Mouse (Mus musculus): Measurements from ENCODE around the gene Efna3. TPM values are rescaled to one million over a fixed set of nuclear protein-coding genes. Genes with fewer than 3 reads are reported as not detected.

Efna3 gene
- polyA plus RNA-seq, 1 experiment from 2014 or later: 7.1 TPM

GRCm38 (mm10) chr3:89331561-89331960, 8.8 kb upstream of the Efna3 start:
- H3K4me2 ChIP-seq (ENCODE audit: low read depth, low read length): no peak overlapping the region
- H3K27me3 ChIP-seq (ENCODE audit: control insufficient read depth, insufficient read depth, low read depth, low read length): no peaks in the 10 kb centered on the region
- H3K4me3 ChIP-seq (ENCODE audit: low read length): no peak overlapping the region
- H3K4me1 ChIP-seq (replicated peaks; ENCODE audit: control insufficient read depth, insufficient read depth, low read length): peaks cover 18% of the 10 kb centered on the region
- no peak overlapping the region for H3K9ac ChIP-seq (ENCODE audit: low read length)
- no peak for ATAC-seq (ENCODE audit: low read depth)
- peaks cover 9% of the 10 kb centered on the region for H3K36me3 ChIP-seq (ENCODE audit: control insufficient read depth, insufficient read depth, low read length)
- WGBS: 67% methylated on average over 13 of the region's 13 CpGs
- no peak overlapping the region for H3K27ac ChIP-seq (ENCODE audit: low read length)
- H3K9me3 ChIP-seq (ENCODE audit: control insufficient read depth, low read length): no peaks in the 10 kb centered on the region

- Histone ChIP-seq H3K4me3 (ENCODE audit: low read length) (no peak overlapping the region), H3K27ac (ENCODE audit: low read length) (no peak overlapping the region), H3K9me3 (ENCODE audit: control insufficient read depth, low read length) (no peaks in the 10 kb centered on the region), H3K9ac (ENCODE audit: low read length) (no peak overlapping the region), H3K4me1 (replicated peaks; ENCODE audit: control insufficient read depth, insufficient read depth, low read length) (peaks cover 11% of the 10 kb centered on the region), H3K36me3 (ENCODE audit: control insufficient read depth, insufficient read depth, low read length) (peaks cover 9% of the 10 kb centered on the region), H3K27me3 (ENCODE audit: control insufficient read depth, insufficient read depth, low read depth, low read length) (no peaks in the 10 kb centered on the region), H3K4me2 (ENCODE audit: low read depth, low read length) (no peak overlapping the region)
- WGBS: 26% methylated on average over 10 of the region's 10 CpGs
- ATAC-seq (ENCODE audit: low read depth): no peak
Observed at GRCm38 (mm10) chr3:89330948-89331347, 8.2 kb upstream of the Efna3 start.

- Histone ChIP-seq H3K27ac (ENCODE audit: low read length) (no peak overlapping the region), H3K4me1 (replicated peaks; ENCODE audit: control insufficient read depth, insufficient read depth, low read length) (peaks cover 10% of the 10 kb centered on the region)
Observed at GRCm38 (mm10) chr3:89330346-89330745, 7.6 kb upstream of the Efna3 start.

GRCm38 (mm10) chr3:89328623-89329022, 5.9 kb upstream of the Efna3 start:
- no peak overlapping the region for H3K27ac ChIP-seq (ENCODE audit: low read length)
- no peaks in the 10 kb centered on the region for H3K9me3 ChIP-seq (ENCODE audit: control insufficient read depth, low read length)
- peaks cover 10% of the 10 kb centered on the region for H3K4me1 ChIP-seq (replicated peaks; ENCODE audit: control insufficient read depth, insufficient read depth, low read length)
- no peak overlapping the region for H3K9ac ChIP-seq (ENCODE audit: low read length)
- peaks cover 5% of the 10 kb centered on the region for H3K36me3 ChIP-seq (ENCODE audit: control insufficient read depth, insufficient read depth, low read length)
- no peak overlapping the region for H3K4me3 ChIP-seq (ENCODE audit: low read length)
- H3K4me2 ChIP-seq (ENCODE audit: low read depth, low read length): no peak overlapping the region
- 22% methylated on average over 4 of the region's 4 CpGs for WGBS
- no peaks in the 10 kb centered on the region for H3K27me3 ChIP-seq (ENCODE audit: control insufficient read depth, insufficient read depth, low read depth, low read length)
- ATAC-seq (ENCODE audit: low read depth): peak; percentile 25; the same call in 1 of the 2 replicates

More at GRCm38 (mm10) chr3:89330346-89330745, 7.6 kb upstream of the Efna3 start:
- H3K4me3 ChIP-seq (ENCODE audit: low read length): no peak overlapping the region
- no peaks in the 10 kb centered on the region for H3K27me3 ChIP-seq (ENCODE audit: control insufficient read depth, insufficient read depth, low read depth, low read length)
- WGBS: 47% methylated on average over 3 of the region's 3 CpGs
- H3K4me2 ChIP-seq (ENCODE audit: low read depth, low read length): no peak overlapping the region
- no peak overlapping the region for H3K9ac ChIP-seq (ENCODE audit: low read length)
- no peak for ATAC-seq (ENCODE audit: low read depth)
- no peaks in the 10 kb centered on the region for H3K9me3 ChIP-seq (ENCODE audit: control insufficient read depth, low read length)
- H3K36me3 ChIP-seq (ENCODE audit: control insufficient read depth, insufficient read depth, low read length): peaks cover 9% of the 10 kb centered on the region

GRCm38 (mm10) chr3:89327371-89327870, 4.7 kb upstream of the Efna3 start:
- ATAC-seq (ENCODE audit: low read depth): no peak
- Histone ChIP-seq H3K27ac (ENCODE audit: low read length) (no peak overlapping the region), H3K4me2 (ENCODE audit: low read depth, low read length) (no peak overlapping the region), H3K9me3 (ENCODE audit: control insufficient read depth, low read length) (no peaks in the 10 kb centered on the region), H3K9ac (ENCODE audit: low read length) (no peak overlapping the region), H3K4me1 (replicated peaks; ENCODE audit: control insufficient read depth, insufficient read depth, low read length) (peaks cover 7% of the 10 kb centered on the region), H3K27me3 (ENCODE audit: control insufficient read depth, insufficient read depth, low read depth, low read length) (no peaks in the 10 kb centered on the region), H3K4me3 (ENCODE audit: low read length) (no peak overlapping the region), H3K36me3 (ENCODE audit: control insufficient read depth, insufficient read depth, low read length) (no peaks in the 10 kb centered on the region)
- 38% methylated on average over 9 of the region's 9 CpGs for WGBS

GRCm38 (mm10) chr3:89325882-89326281, 3.1 kb upstream of the Efna3 start:
- Histone ChIP-seq H3K4me3 (ENCODE audit: low read length) (no peak overlapping the region), H3K4me1 (replicated peaks; ENCODE audit: control insufficient read depth, insufficient read depth, low read length) (peaks cover 22% of the 10 kb centered on the region), H3K9ac (ENCODE audit: low read length) (no peak overlapping the region), H3K27ac (ENCODE audit: low read length) (no peak overlapping the region), H3K9me3 (ENCODE audit: control insufficient read depth, low read length) (no peaks in the 10 kb centered on the region), H3K36me3 (ENCODE audit: control insufficient read depth, insufficient read depth, low read length) (no peaks in the 10 kb centered on the region), H3K27me3 (ENCODE audit: control insufficient read depth, insufficient read depth, low read depth, low read length) (peaks cover 9% of the 10 kb centered on the region), H3K4me2 (ENCODE audit: low read depth, low read length) (no peak overlapping the region)
- ATAC-seq (ENCODE audit: low read depth): no peak
- WGBS: 94% methylated on average over 8 of the region's 8 CpGs

GRCm38 (mm10) chr3:89322131-89322500, 649 bp downstream of the Efna3 start:
- 2% methylated on average over 14 of the region's 14 CpGs for WGBS
- Histone ChIP-seq H3K36me3 (ENCODE audit: control insufficient read depth, insufficient read depth, low read length) (no peaks in the 10 kb centered on the region), H3K27me3 (ENCODE audit: control insufficient read depth, insufficient read depth, low read depth, low read length) (peaks cover 39% of the 10 kb centered on the region)

GRCm38 (mm10) chr3:89321183-89322130, 1.3 kb downstream of the Efna3 start:
- Histone ChIP-seq H3K4me2 (ENCODE audit: low read depth, low read length) (peak overlapping the region; percentile 92), H3K9me3 (ENCODE audit: control insufficient read depth, low read length) (no peaks in the 10 kb centered on the region), H3K4me3 (ENCODE audit: low read length) (peak overlapping the region; percentile 56), H3K4me1 (replicated peaks; ENCODE audit: control insufficient read depth, insufficient read depth, low read length) (peaks cover 34% of the 10 kb centered on the region), H3K9ac (ENCODE audit: low read length) (peak overlapping the region; percentile 60), H3K36me3 (ENCODE audit: control insufficient read depth, insufficient read depth, low read length) (no peaks in the 10 kb centered on the region), H3K27ac (ENCODE audit: low read length) (no peak overlapping the region), H3K27me3 (ENCODE audit: control insufficient read depth, insufficient read depth, low read depth, low read length) (peaks cover 39% of the 10 kb centered on the region)
- no peak for ATAC-seq (ENCODE audit: low read depth)
- WGBS: under 1% methylated on average over 57 of the region's 66 CpGs

More at GRCm38 (mm10) chr3:89322131-89322500, 649 bp downstream of the Efna3 start:
- no peaks in the 10 kb centered on the region for H3K9me3 ChIP-seq (ENCODE audit: control insufficient read depth, low read length)
- peak overlapping the region; percentile 60 for H3K9ac ChIP-seq (ENCODE audit: low read length)
- no peak overlapping the region for H3K27ac ChIP-seq (ENCODE audit: low read length)
- peaks cover 34% of the 10 kb centered on the region for H3K4me1 ChIP-seq (replicated peaks; ENCODE audit: control insufficient read depth, insufficient read depth, low read length)
- H3K4me3 ChIP-seq (ENCODE audit: low read length): peak overlapping the region; percentile 56
- H3K4me2 ChIP-seq (ENCODE audit: low read depth, low read length): peak overlapping the region; percentile 92
- 0 out of 2 replicates have a peak, but pooled peaks have one; percentile 1 for ATAC-seq (ENCODE audit: low read depth)

- H3K27ac ChIP-seq (ENCODE audit: low read length): no peak overlapping the region
- no peaks in the 10 kb centered on the region for H3K36me3 ChIP-seq (ENCODE audit: control insufficient read depth, insufficient read depth, low read length)
- H3K9ac ChIP-seq (ENCODE audit: low read length): peak overlapping the region; percentile 50
- H3K9me3 ChIP-seq (ENCODE audit: control insufficient read depth, low read length): no peaks in the 10 kb centered on the region
- peak overlapping the region; percentile 56 for H3K4me3 ChIP-seq (ENCODE audit: low read length)
- H3K4me1 ChIP-seq (replicated peaks; ENCODE audit: control insufficient read depth, insufficient read depth, low read length): peaks cover 40% of the 10 kb centered on the region
- under 1% methylated on average over 41 of the region's 41 CpGs for WGBS
- ATAC-seq (ENCODE audit: low read depth): no peak
- peak overlapping the region; percentile 92 for H3K4me2 ChIP-seq (ENCODE audit: low read depth, low read length)
- peaks cover 39% of the 10 kb centered on the region for H3K27me3 ChIP-seq (ENCODE audit: control insufficient read depth, insufficient read depth, low read depth, low read length)
Observed at GRCm38 (mm10) chr3:89320581-89321182, 2.1 kb downstream of the Efna3 start.

Data from lung, embryonic 16.5 days (tissue).